Mouse (Mus musculus) midbrain, embryonic 10.5 days (tissue): ENCODE results near the gene 1700020L24Rik. TPM values are rescaled to one million over a fixed set of nuclear protein-coding genes. Genes with fewer than 3 reads are reported as not detected.

Source experiments
- DNase-seq: peaks from one replicate; pipeline ENCODE4 v3.0.0-alpha.2; 2017; ENCODE audit warnings: low spot score
- H3K27ac ChIP-seq: fragments of 300-500 bp; sonication (generic); replicated peaks from 2 replicates; pipeline ENCODE4 v1.5.1; 2016; ENCODE audit warnings: mild to moderate bottlenecking
- H3K27me3 ChIP-seq: fragments of 300-500 bp; sonication (generic); 2 replicates; pipeline ENCODE4 v1.6.1; 2016; ENCODE audit warnings: low read depth, mild to moderate bottlenecking; ENCODE audit not compliant: poor library complexity, severe bottlenecking
- H3K36me3 ChIP-seq: fragments of 300-500 bp; sonication (generic); 2 replicates; pipeline ENCODE4 v1.6.1; 2016; ENCODE audit warnings: mild to moderate bottlenecking, moderate library complexity
- H3K4me1 ChIP-seq: fragments of 300-500 bp; sonication (generic); 2 replicates; pipeline ENCODE4 v1.6.1; 2016
- H3K4me3 ChIP-seq: fragments of 300-500 bp; sonication (generic); 2 replicates; pipeline ENCODE4 v1.5.1; 2016; ENCODE audit warnings: mild to moderate bottlenecking, moderate library complexity
- H3K9me3 ChIP-seq: fragments of 300-500 bp; sonication (generic); replicated peaks from 2 replicates; pipeline ENCODE4 v1.6.1; 2016; ENCODE audit warnings: mild to moderate bottlenecking
- WGBS: fragments of 180-500 bp; shearing (Covaris S2); methylation state at CpG from one replicate; pipeline ENCODE4 v1.1.7; 2016; 5-methylcytosine and 5-hydroxymethylcytosine counted together
- polyA plus RNA-seq: library from polyadenylated mRNA; unstranded; fragments of >200 nt; fragmentation: Nextera tagmentation; extraction: Ambion mirVana; gene quantifications from 2 replicates; pipeline ENCODE4 v1.2.1, GENCODE M21; 2016

1700020L24Rik gene
- polyA plus RNA-seq, 1 experiment from 2014 or later, result 0.54 TPM

- Histone ChIP-seq H3K27me3 (peaks cover 67% of the 10 kb centered on the region), H3K4me3 (peak overlapping the region; percentile 35), H3K9me3 (no peaks in the 10 kb centered on the region), H3K4me1 (peaks cover 7% of the 10 kb centered on the region), H3K27ac (no peak overlapping the region), H3K36me3 (no peaks in the 10 kb centered on the region)
- WGBS, result 6% methylated on average over 38 of the region's 38 CpGs
- peak; percentile 34 for DNase-seq
Measured at GRCm38 (mm10) chr11:83418566-83418965, 18.9 kb upstream of the 1700020L24Rik start.

DNA sequence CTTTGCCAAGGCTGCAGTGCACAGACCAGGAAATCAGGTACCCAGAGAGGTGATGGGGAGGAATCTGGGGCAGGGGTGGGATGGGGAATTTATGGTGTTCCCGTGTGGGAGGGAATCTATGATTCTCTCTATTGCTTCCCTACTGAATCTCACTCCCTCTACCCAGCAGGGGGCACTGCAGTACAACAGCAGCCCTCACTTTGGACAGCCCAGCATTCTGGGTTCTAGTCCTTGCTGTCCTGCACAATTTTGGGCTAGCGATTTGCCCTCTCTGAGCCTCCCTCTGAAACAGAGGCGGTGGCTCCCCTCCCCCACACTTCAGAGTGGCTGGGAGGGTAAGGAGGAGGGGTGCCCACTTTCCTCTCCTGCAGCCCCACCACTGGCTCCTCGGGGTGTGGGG, 17.1 kb upstream of the 1700020L24Rik start:
- Histone ChIP-seq H3K27me3 (peaks cover 69% of the 10 kb centered on the region), H3K4me3 (no peak overlapping the region), H3K27ac (no peak overlapping the region), H3K9me3 (no peaks in the 10 kb centered on the region), H3K36me3 (no peaks in the 10 kb centered on the region), H3K4me1 (peaks cover 7% of the 10 kb centered on the region)
- 35% methylated on average over 4 of the region's 4 CpGs for WGBS
- DNase-seq, result no peak

GRCm38 (mm10) chr11:83421305-83421704, 16.2 kb upstream of the 1700020L24Rik start:
- Histone ChIP-seq H3K4me3 (no peak overlapping the region), H3K27me3 (peaks cover 78% of the 10 kb centered on the region), H3K36me3 (no peaks in the 10 kb centered on the region), H3K4me1 (peaks cover 7% of the 10 kb centered on the region), H3K9me3 (no peaks in the 10 kb centered on the region), H3K27ac (no peak overlapping the region)
- peak; percentile 63 for DNase-seq
- WGBS, result 4% methylated on average over 9 of the region's 9 CpGs

GRCm38 (mm10) chr11:83424681-83425080, 12.8 kb upstream of the 1700020L24Rik start:
- Histone ChIP-seq H3K9me3 (no peaks in the 10 kb centered on the region), H3K27ac (no peak overlapping the region), H3K27me3 (peaks cover 77% of the 10 kb centered on the region), H3K36me3 (no peaks in the 10 kb centered on the region), H3K4me1 (peaks cover 6% of the 10 kb centered on the region), H3K4me3 (no peak overlapping the region)
- peak; percentile 76 for DNase-seq
- WGBS, result 7% methylated on average over 8 of the region's 8 CpGs

DNA sequence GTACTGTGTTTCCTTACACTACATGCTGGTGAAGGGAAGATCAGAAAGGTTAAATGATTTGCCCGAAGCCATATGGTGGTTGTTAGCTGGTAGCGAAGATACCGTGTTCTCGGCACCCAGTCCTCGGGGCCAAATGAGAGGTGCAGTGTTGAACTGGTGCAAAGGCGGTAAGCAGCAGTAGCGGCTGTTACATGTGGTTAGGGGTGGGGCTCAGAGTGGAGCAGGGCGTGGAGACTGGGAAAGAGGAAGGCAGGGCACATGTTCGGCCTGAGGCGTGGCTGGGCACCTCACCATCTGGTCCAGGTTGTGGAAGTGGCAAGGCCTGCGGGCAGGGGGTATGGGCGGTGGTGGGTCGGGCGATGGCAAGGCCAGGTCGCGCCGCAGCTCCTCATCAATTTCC, 10.5 kb upstream of the 1700020L24Rik start:
- H3K9me3 ChIP-seq, result no peaks in the 10 kb centered on the region
- DNase-seq, result no peak
- H3K4me3 ChIP-seq, result no peak overlapping the region
- H3K36me3 ChIP-seq, result no peaks in the 10 kb centered on the region
- H3K4me1 ChIP-seq, result peaks cover 10% of the 10 kb centered on the region
- H3K27ac ChIP-seq, result no peak overlapping the region
- WGBS, result 51% methylated on average over 17 of the region's 17 CpGs
- peaks cover 59% of the 10 kb centered on the region for H3K27me3 ChIP-seq

GRCm38 (mm10) chr11:83429355-83429754, 8.1 kb upstream of the 1700020L24Rik start, which contains the start of gene Gas2l2:
Gene Gas2l2 (minus strand): TSS chr11:83429455.
- 59% methylated on average over 5 of the region's 5 CpGs for WGBS
- Histone ChIP-seq H3K27ac (no peak within 1 kb of the TSS), H3K4me1 (peaks cover 10% of the 10 kb centered on the region), H3K27me3 (peaks cover 47% of the 10 kb centered on the region), H3K36me3 (no peaks in the 10 kb centered on the region), H3K4me3 (no peak within 1 kb of the TSS), H3K9me3 (no peaks in the 10 kb centered on the region)
- DNase-seq, result no peak

GRCm38 (mm10) chr11:83432533-83432932, 4.9 kb upstream of the 1700020L24Rik start:
- H3K9me3 ChIP-seq, result no peaks in the 10 kb centered on the region
- H3K27me3 ChIP-seq, result peaks cover 29% of the 10 kb centered on the region
- H3K4me1 ChIP-seq, result peaks cover 10% of the 10 kb centered on the region
- no peak for DNase-seq
- H3K36me3 ChIP-seq, result no peaks in the 10 kb centered on the region
- 75% methylated on average over 2 of the region's 2 CpGs for WGBS
- H3K4me3 ChIP-seq, result no peak overlapping the region
- H3K27ac ChIP-seq, result no peak overlapping the region

DNA sequence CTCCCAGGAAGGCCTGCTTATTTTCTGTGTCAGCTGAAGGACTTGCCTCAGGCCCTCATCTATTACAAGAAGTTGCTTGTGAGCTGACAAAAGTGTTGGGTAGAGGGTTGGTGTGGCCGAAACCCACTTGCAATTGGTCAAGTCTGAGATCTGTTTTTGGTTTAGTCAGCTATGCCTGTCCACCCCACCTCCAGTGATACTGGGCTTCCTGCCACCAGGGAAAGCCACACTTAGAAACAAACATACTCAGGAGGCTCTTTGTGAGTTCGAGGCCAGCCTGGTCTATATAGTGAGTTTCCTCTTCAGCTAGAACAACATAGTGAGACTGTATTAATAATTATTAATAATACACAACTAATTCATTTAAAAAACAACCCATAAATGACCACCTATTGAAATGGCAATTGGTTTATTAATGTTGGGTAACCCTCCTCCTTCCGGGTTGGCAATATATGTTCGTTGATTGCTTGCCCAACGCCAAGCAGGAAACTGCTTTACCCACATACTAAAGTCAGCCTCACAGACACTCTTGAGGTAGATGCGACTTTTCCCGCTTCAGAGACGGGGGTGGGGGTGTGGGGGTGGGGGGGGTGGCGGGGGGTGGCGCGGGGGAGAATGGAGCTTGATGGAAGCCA, 2.1 kb downstream of the 1700020L24Rik start:
- peaks cover 35% of the 10 kb centered on the region for H3K4me1 ChIP-seq
- H3K27ac ChIP-seq, result peak overlapping the region; percentile 79
- no peaks in the 10 kb centered on the region for H3K9me3 ChIP-seq
- WGBS, result 38% methylated on average over 11 of the region's 11 CpGs
- peak overlapping the region; percentile 74 for H3K4me3 ChIP-seq
- H3K27me3 ChIP-seq, result peaks cover 61% of the 10 kb centered on the region
- no peaks in the 10 kb centered on the region for H3K36me3 ChIP-seq
- no peak for DNase-seq

DNA sequence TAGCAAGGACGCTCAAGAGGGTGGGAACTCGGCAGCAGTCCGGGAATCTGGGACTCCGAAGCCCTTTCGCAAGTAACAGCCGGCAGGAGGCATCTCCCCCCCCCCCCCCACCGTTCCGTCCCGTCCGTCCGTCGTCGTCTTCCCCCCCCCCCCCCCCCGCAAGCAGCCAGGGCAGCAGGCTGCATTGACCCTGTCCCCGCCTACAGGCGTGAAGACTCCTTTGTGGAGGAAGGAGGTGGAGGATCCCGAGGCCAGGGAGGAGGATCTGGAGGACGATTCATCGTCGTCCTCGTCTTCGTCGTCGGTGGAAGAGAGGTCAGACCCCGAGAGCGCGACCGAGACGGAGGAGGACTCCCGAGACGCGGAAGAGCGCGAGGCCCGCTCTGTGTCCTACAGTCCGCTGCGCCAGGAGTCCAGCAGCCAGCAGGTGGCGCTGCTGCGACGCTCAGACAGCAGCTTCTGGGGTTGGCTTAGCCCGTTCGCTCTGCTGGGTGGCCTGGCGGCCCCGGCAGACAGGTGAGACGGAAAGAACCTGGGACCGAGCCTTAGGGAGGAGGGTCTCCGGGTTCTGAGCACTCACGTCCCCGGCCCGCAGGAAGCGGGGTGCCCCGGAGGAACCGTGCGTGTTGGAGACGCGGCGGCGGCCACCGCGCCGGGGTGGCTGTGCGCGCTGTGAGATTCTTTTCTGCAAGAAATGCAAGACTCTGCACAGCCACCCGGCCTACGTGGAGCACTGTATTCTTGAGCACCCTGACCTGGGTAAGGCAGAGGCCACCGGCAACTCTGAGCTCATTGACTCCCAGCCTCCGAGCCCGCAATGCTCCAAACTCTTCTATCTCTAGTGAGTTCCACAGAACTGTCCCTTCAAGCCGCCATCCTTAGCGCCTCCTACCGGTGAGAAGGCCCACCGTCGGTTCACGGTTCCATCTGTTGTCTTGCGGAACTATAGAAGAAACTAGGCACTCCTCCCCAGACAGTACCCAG, 2.9 kb downstream of the 1700020L24Rik start:
- WGBS, result under 1% methylated on average over 67 of the region's 75 CpGs
- peak; percentile 87 for DNase-seq
- Histone ChIP-seq H3K4me1 (peaks cover 41% of the 10 kb centered on the region), H3K9me3 (no peaks in the 10 kb centered on the region), H3K27ac (peak overlapping the region; percentile 79), H3K27me3 (peaks cover 70% of the 10 kb centered on the region), H3K36me3 (no peaks in the 10 kb centered on the region), H3K4me3 (peak overlapping the region; percentile 74)

DNA sequence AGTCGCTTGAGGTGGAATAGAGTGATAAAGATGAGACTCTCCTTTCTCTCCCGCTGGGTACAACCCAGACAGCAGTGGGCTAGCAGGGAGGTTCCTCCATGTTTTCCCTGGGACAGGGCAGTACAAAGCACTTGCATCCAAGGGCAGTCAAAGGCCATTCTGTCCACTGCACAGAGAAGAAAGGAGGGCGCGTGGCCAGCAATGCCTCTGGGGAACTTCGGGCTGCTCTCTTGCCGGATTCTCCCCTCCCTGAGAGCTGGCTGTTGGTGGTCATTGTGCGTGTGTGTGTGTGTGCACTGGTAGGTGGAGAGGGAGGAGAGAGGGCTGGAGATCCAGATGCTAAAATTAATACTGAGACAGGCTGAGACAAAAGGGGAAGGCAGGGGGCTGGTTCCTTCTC, 3.8 kb downstream of the 1700020L24Rik start:
- Histone ChIP-seq H3K27ac (no peak overlapping the region), H3K36me3 (no peaks in the 10 kb centered on the region), H3K4me1 (peaks cover 41% of the 10 kb centered on the region), H3K27me3 (peaks cover 73% of the 10 kb centered on the region), H3K4me3 (peak overlapping the region; percentile 74; the same call in 1 of the 2 replicates), H3K9me3 (no peaks in the 10 kb centered on the region)
- no peak for DNase-seq
- WGBS, result 45% methylated on average over 7 of the region's 7 CpGs

GRCm38 (mm10) chr11:83442596-83443267, 5.3 kb downstream of the 1700020L24Rik start:
- peak overlapping the region; percentile 44 for H3K4me3 ChIP-seq
- 12% methylated on average over 29 of the region's 29 CpGs for WGBS
- no peaks in the 10 kb centered on the region for H3K9me3 ChIP-seq
- H3K36me3 ChIP-seq, result no peaks in the 10 kb centered on the region
- no peak overlapping the region for H3K27ac ChIP-seq
- peaks cover 88% of the 10 kb centered on the region for H3K27me3 ChIP-seq
- peak; percentile 80 for DNase-seq
- H3K4me1 ChIP-seq, result peaks cover 52% of the 10 kb centered on the region

- H3K4me3 ChIP-seq, result no peak overlapping the region
- DNase-seq, result no peak
- H3K27ac ChIP-seq, result no peak overlapping the region
- peaks cover 86% of the 10 kb centered on the region for H3K27me3 ChIP-seq
- no peaks in the 10 kb centered on the region for H3K36me3 ChIP-seq
- 7% methylated on average over 7 of the region's 7 CpGs for WGBS
- H3K4me1 ChIP-seq, result peaks cover 63% of the 10 kb centered on the region
- no peaks in the 10 kb centered on the region for H3K9me3 ChIP-seq
Measured at GRCm38 (mm10) chr11:83443824-83444223, 6.3 kb downstream of the 1700020L24Rik start.
